Mouse (Mus musculus) forebrain, postnatal 0 days (tissue): ENCODE measurements around the gene Mad1l1. TPM values are rescaled to one million over a fixed set of nuclear protein-coding genes. Genes with fewer than 3 reads are reported as not detected.

ENCODE experiments used
- ATAC-seq: fragments of 200-750 bp; cut with Nextera tagmentation; 2 replicates; pipeline ENCODE4 v1.8.0; 2017; ENCODE audit warnings: mild to moderate bottlenecking, moderate library complexity
- DNase-seq: peaks from one replicate; pipeline ENCODE4 v3.0.0-alpha.2; 2015
- H3K27ac ChIP-seq: fragments of 300-500 bp; sonication (generic); 2 replicates; pipeline ENCODE4 v1.5.1; 2014; ENCODE audit warnings: low read depth, mild to moderate bottlenecking, antibody characterized with exemption, low read length, moderate library complexity, mixed read lengths
- H3K27me3 ChIP-seq: fragments of 300-500 bp; sonication (generic); 2 replicates; pipeline ENCODE4 v1.6.1; 2014; ENCODE audit warnings: mild to moderate bottlenecking, low read length, mixed read lengths; ENCODE audit not compliant: insufficient read depth
- H3K36me3 ChIP-seq: fragments of 300-500 bp; sonication (generic); 2 replicates; pipeline ENCODE4 v1.6.1; 2014; ENCODE audit warnings: mild to moderate bottlenecking, moderate library complexity; ENCODE audit not compliant: insufficient read depth
- H3K4me1 ChIP-seq: fragments of 300-500 bp; sonication (generic); 2 replicates; pipeline ENCODE4 v1.6.1; 2014; ENCODE audit warnings: antibody characterized with exemption; ENCODE audit not compliant: insufficient read depth
- H3K4me2 ChIP-seq: fragments of 300-500 bp; sonication (generic); 2 replicates; pipeline ENCODE4 v1.6.1; 2014; ENCODE audit warnings: low read depth, mild to moderate bottlenecking, moderate library complexity
- H3K4me3 ChIP-seq: fragments of 300-500 bp; sonication (generic); 2 replicates; pipeline ENCODE4 v1.5.1; 2014; ENCODE audit warnings: low read depth, low read length, mixed read lengths
- H3K9ac ChIP-seq: fragments of 300-500 bp; sonication (generic); 2 replicates; pipeline ENCODE4 v1.6.1; 2014; ENCODE audit warnings: mild to moderate bottlenecking
- H3K9me3 ChIP-seq: fragments of 300-500 bp; sonication (generic); 2 replicates; pipeline ENCODE4 v1.6.1; 2016; ENCODE audit warnings: low read length
- CTCF ChIP-seq: sonication (generic); IDR thresholded peaks from 2 replicates; pipeline ENCODE4 v1.5.1; 2016; ENCODE audit warnings: antibody characterized with exemption, control low read depth, low read depth
- WGBS: fragments of 180-500 bp; shearing (Covaris S2); extraction: QIAGEN DNeasy Blood & Tissue Kit; methylation state at CpG from one replicate; pipeline ENCODE4 v1.1.7; 2014; 5-methylcytosine and 5-hydroxymethylcytosine counted together
- polyA plus RNA-seq: library from polyadenylated mRNA; unstranded; fragments of >200 nt; fragmentation: Nextera tagmentation; extraction: Ambion mirVana; gene quantifications from 2 replicates; pipeline ENCODE4 v1.2.1, GENCODE M21; 2015
- total RNA-seq: library from RNA; depleted of rRNA; stranded (reverse); fragments of >200 nt; gene quantifications from 2 replicates; pipeline ENCODE4 v1.2.3, GENCODE M21; 2014

Gene Mad1l1
- total and polyA plus RNA-seq, 2 experiments from 2014 or later = 21.3 to 29.5 TPM

GRCm38 (mm10) chr5:140143541-140143940 lies 177.8 kb downstream of the Mad1l1 start:
- Histone ChIP-seq H3K4me2 (no peak overlapping the region), H3K9ac (no peak overlapping the region), H3K27ac (no peak overlapping the region), H3K4me1 (no peaks in the 10 kb centered on the region), H3K4me3 (no peak overlapping the region), H3K9me3 (no peaks in the 10 kb centered on the region), H3K36me3 (no peaks in the 10 kb centered on the region), H3K27me3 (no peaks in the 10 kb centered on the region)
- ATAC-seq (no peak), DNase-seq (no peak)
- WGBS = 89% methylated on average over 2 of the region's 2 CpGs
- no peak for TF ChIP-seq CTCF

GRCm38 (mm10) chr5:140141336-140141735 lies 180.0 kb downstream of the Mad1l1 start:
- H3K9me3 ChIP-seq = no peaks in the 10 kb centered on the region
- no peak for ATAC-seq
- no peaks in the 10 kb centered on the region for H3K36me3 ChIP-seq
- H3K4me2 ChIP-seq = no peak overlapping the region
- H3K4me1 ChIP-seq = no peaks in the 10 kb centered on the region
- H3K4me3 ChIP-seq = no peak overlapping the region
- TF ChIP-seq CTCF = no peak
- WGBS = 86% methylated on average over 4 of the region's 4 CpGs
- no peaks in the 10 kb centered on the region for H3K27me3 ChIP-seq
- no peak overlapping the region for H3K27ac ChIP-seq
- no peak overlapping the region for H3K9ac ChIP-seq
- DNase-seq = no peak

DNA sequence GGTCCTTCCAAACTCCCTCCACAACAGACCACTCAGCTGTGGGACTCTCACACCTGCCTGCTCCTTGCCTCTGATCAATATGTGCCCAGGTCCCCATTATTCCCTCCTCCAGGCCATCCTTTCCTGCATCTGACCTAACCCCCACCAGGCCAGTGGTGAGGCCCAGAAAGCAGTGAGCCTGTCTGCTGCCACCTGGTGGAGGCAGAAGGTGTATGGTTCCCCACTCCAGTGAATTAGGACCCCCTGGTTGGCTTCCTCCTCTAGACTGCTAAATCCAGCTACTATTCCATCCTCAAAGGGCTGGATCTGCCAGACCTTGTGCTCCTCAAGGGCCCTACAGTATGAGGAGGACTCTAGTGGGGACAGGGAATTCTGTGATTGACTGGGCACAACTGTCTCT lies 181.1 kb downstream of the Mad1l1 start:
- TF ChIP-seq CTCF = peak; percentile 89
- H3K4me3 ChIP-seq = no peak overlapping the region
- no peaks in the 10 kb centered on the region for H3K9me3 ChIP-seq
- no peaks in the 10 kb centered on the region for H3K36me3 ChIP-seq
- no peak overlapping the region for H3K4me2 ChIP-seq
- H3K4me1 ChIP-seq = no peaks in the 10 kb centered on the region
- no peak overlapping the region for H3K27ac ChIP-seq
- peak; percentile 65 for DNase-seq
- H3K9ac ChIP-seq = no peak overlapping the region
- H3K27me3 ChIP-seq = no peaks in the 10 kb centered on the region
- ATAC-seq = peak; percentile 54; the same call in 1 of the 2 replicates

GRCm38 (mm10) chr5:140135734-140136625 lies 185.4 kb downstream of the Mad1l1 start:
- TF ChIP-seq CTCF = no peak
- WGBS = 73% methylated on average over 8 of the region's 8 CpGs
- Histone ChIP-seq H3K27ac (no peak overlapping the region), H3K9me3 (no peaks in the 10 kb centered on the region), H3K9ac (no peak overlapping the region), H3K4me1 (no peaks in the 10 kb centered on the region), H3K36me3 (no peaks in the 10 kb centered on the region), H3K4me3 (no peak overlapping the region), H3K27me3 (no peaks in the 10 kb centered on the region), H3K4me2 (no peak overlapping the region)
- DNase-seq (peak; percentile 33), ATAC-seq (0 out of 2 replicates have a peak, but pooled peaks have one; percentile 16)

- H3K27me3 ChIP-seq = no peaks in the 10 kb centered on the region
- no peak for TF ChIP-seq CTCF
- H3K4me3 ChIP-seq = no peak overlapping the region
- ATAC-seq = no peak
- H3K4me1 ChIP-seq = no peaks in the 10 kb centered on the region
- H3K27ac ChIP-seq = no peak overlapping the region
- H3K9ac ChIP-seq = no peak overlapping the region
- H3K36me3 ChIP-seq = no peaks in the 10 kb centered on the region
- no peak overlapping the region for H3K4me2 ChIP-seq
- DNase-seq = peak; percentile 38
- H3K9me3 ChIP-seq = no peaks in the 10 kb centered on the region
- 40% methylated on average over 7 of the region's 7 CpGs for WGBS
These were observed 187.3 kb downstream of the Mad1l1 start for GRCm38 (mm10) chr5:140134021-140134420.

- no peak for DNase-seq
- H3K27ac ChIP-seq = no peak overlapping the region
- no peak for TF ChIP-seq CTCF
These were observed 192.9 kb downstream of the Mad1l1 start for GRCm38 (mm10) chr5:140128414-140128981.

GRCm38 (mm10) chr5:140127981-140128380 lies 193.4 kb downstream of the Mad1l1 start:
- no peak for DNase-seq
- Histone ChIP-seq H3K27ac (no peak overlapping the region), H3K9me3 (no peaks in the 10 kb centered on the region), H3K4me3 (no peak overlapping the region), H3K27me3 (no peaks in the 10 kb centered on the region), H3K4me2 (no peak overlapping the region), H3K9ac (no peak overlapping the region), H3K4me1 (no peaks in the 10 kb centered on the region), H3K36me3 (no peaks in the 10 kb centered on the region)
- WGBS = 52% methylated on average over 7 of the region's 7 CpGs
- TF ChIP-seq CTCF = no peak
- ATAC-seq = no peak

More at GRCm38 (mm10) chr5:140128414-140128981, 192.9 kb downstream of the Mad1l1 start:
- no peaks in the 10 kb centered on the region for H3K9me3 ChIP-seq
- H3K36me3 ChIP-seq = no peaks in the 10 kb centered on the region
- no peak overlapping the region for H3K4me2 ChIP-seq
- no peak for ATAC-seq
- 26% methylated on average over 9 of the region's 9 CpGs for WGBS
- H3K4me3 ChIP-seq = no peak overlapping the region
- H3K27me3 ChIP-seq = no peaks in the 10 kb centered on the region
- no peaks in the 10 kb centered on the region for H3K4me1 ChIP-seq
- no peak overlapping the region for H3K9ac ChIP-seq
